Mouse (Mus musculus) forebrain, embryonic 14.5 days (tissue): ENCODE measurements at regions not wholly inside any gene's neighbourhood (a gene's known extent, or its start where the extent isn't known, plus 50 kb on each side); places are given as distances from the start of the nearest gene placed in this dataset.

Experiments
- ATAC-seq: fragments of 200-750 bp; cut with Nextera tagmentation; 2 replicates; pipeline ENCODE4 v1.8.0; 2017; ENCODE audit warnings: mild to moderate bottlenecking, moderate library complexity
- DNase-seq: peaks from one replicate; pipeline ENCODE4 v3.0.0-alpha.2; 2015; ENCODE audit warnings: low spot score
- H3K27ac ChIP-seq: fragments of 300-500 bp; sonication (generic); 2 replicates; pipeline ENCODE4 v1.5.1; 2014; ENCODE audit warnings: low read depth, mild to moderate bottlenecking, control low read depth, low read length, moderate library complexity
- H3K27me3 ChIP-seq: fragments of 300-500 bp; sonication (generic); replicated peaks from 2 replicates; pipeline ENCODE4 v1.6.1; 2014; ENCODE audit warnings: low read length, control low read depth, mixed read lengths; ENCODE audit not compliant: control insufficient read depth, insufficient read depth
- H3K36me3 ChIP-seq: fragments of 300-500 bp; sonication (generic); 2 replicates; pipeline ENCODE4 v1.6.1; 2014; ENCODE audit warnings: low read length, control low read depth; ENCODE audit not compliant: control insufficient read depth, insufficient read depth
- H3K4me1 ChIP-seq: fragments of 300-500 bp; sonication (generic); 2 replicates; pipeline ENCODE4 v1.6.1; 2014; ENCODE audit warnings: antibody characterized with exemption, low read length, control low read depth; ENCODE audit not compliant: control insufficient read depth, insufficient read depth
- H3K4me2 ChIP-seq: fragments of 300-500 bp; sonication (generic); 2 replicates; pipeline ENCODE4 v1.6.1; 2014; ENCODE audit warnings: mild to moderate bottlenecking, control low read depth, low read length
- H3K4me3 ChIP-seq: fragments of 300-500 bp; sonication (generic); 2 replicates; pipeline ENCODE4 v1.5.1; 2014; ENCODE audit warnings: low read depth, low read length, control low read depth
- H3K9ac ChIP-seq: fragments of 300-500 bp; sonication (generic); 2 replicates; pipeline ENCODE4 v1.6.1; 2014; ENCODE audit warnings: mild to moderate bottlenecking, low read length, control low read depth, moderate library complexity
- H3K9me3 ChIP-seq: fragments of 300-500 bp; sonication (generic); replicated peaks from 2 replicates; pipeline ENCODE4 v1.6.1; 2016; ENCODE audit warnings: low read length, control low read depth, mixed read lengths; ENCODE audit not compliant: control insufficient read depth
- WGBS: fragments of 180-500 bp; shearing (Covaris S2); extraction: QIAGEN DNeasy Blood & Tissue Kit; methylation state at CpG from one replicate; pipeline ENCODE4 v1.1.7; 2014; 5-methylcytosine and 5-hydroxymethylcytosine counted together

- no peak for ATAC-seq
- no peaks in the 10 kb centered on the region for H3K27me3 ChIP-seq
- H3K4me2 ChIP-seq, result no peak overlapping the region
- DNase-seq, result no peak
- WGBS, result 58% methylated on average over 4 of the region's 4 CpGs
- no peak overlapping the region for H3K27ac ChIP-seq
- no peaks in the 10 kb centered on the region for H3K4me1 ChIP-seq
- no peaks in the 10 kb centered on the region for H3K9me3 ChIP-seq
- H3K9ac ChIP-seq, result no peak overlapping the region
- H3K36me3 ChIP-seq, result no peaks in the 10 kb centered on the region
- H3K4me3 ChIP-seq, result no peak overlapping the region
These were observed 136.3 kb upstream of the Zc3h15 start for GRCm38 (mm10) chr2:83507901-83508300.

- H3K4me1 ChIP-seq, result no peaks in the 10 kb centered on the region
- H3K27me3 ChIP-seq, result no peaks in the 10 kb centered on the region
- no peak overlapping the region for H3K4me3 ChIP-seq
- H3K36me3 ChIP-seq, result no peaks in the 10 kb centered on the region
- H3K27ac ChIP-seq, result no peak overlapping the region
- no peaks in the 10 kb centered on the region for H3K9me3 ChIP-seq
- no peak overlapping the region for H3K9ac ChIP-seq
- no peak overlapping the region for H3K4me2 ChIP-seq
- DNase-seq (no peak), ATAC-seq (no peak)
These were observed 94.8 kb upstream of the Zc3h15 start for GRCm38 (mm10) chr2:83549454-83549853.

- Histone ChIP-seq H3K9ac (no peak overlapping the region), H3K27me3 (no peaks in the 10 kb centered on the region), H3K4me3 (no peak overlapping the region), H3K36me3 (no peaks in the 10 kb centered on the region), H3K4me2 (no peak overlapping the region), H3K4me1 (no peaks in the 10 kb centered on the region), H3K9me3 (no peaks in the 10 kb centered on the region), H3K27ac (no peak overlapping the region)
- 58% methylated on average over 3 of the region's 3 CpGs for WGBS
- DNase-seq (peak; percentile 6), ATAC-seq (no peak)
These were observed 91.9 kb upstream of the Zc3h15 start for GRCm38 (mm10) chr2:83552329-83552728.
